Mouse (Mus musculus) liver, embryonic 12.5 days (tissue): ENCODE measurements around the gene Ankrd13b. TPM values are rescaled to one million over a fixed set of nuclear protein-coding genes. Genes with fewer than 3 reads are reported as not detected.

Experiments
- ATAC-seq: fragments of 200-750 bp; cut with Nextera tagmentation; 2 replicates; pipeline ENCODE4 v1.8.0; 2017; ENCODE audit warnings: moderate number of reproducible peaks, mild to moderate bottlenecking, moderate library complexity
- H3K27ac ChIP-seq: fragments of 300-500 bp; sonication (generic); 2 replicates; pipeline ENCODE4 v1.5.1; 2016; ENCODE audit warnings: mild to moderate bottlenecking
- H3K27me3 ChIP-seq: fragments of 300-500 bp; sonication (generic); replicated peaks from 2 replicates; pipeline ENCODE4 v1.6.1; 2016; ENCODE audit warnings: mild to moderate bottlenecking, moderate library complexity
- H3K36me3 ChIP-seq: fragments of 300-500 bp; sonication (generic); 2 replicates; pipeline ENCODE4 v1.6.1; 2016; ENCODE audit warnings: mild to moderate bottlenecking, moderate library complexity
- H3K4me1 ChIP-seq: fragments of 300-500 bp; sonication (generic); 2 replicates; pipeline ENCODE4 v1.6.1; 2016
- H3K4me2 ChIP-seq: fragments of 300-500 bp; sonication (generic); 2 replicates; pipeline ENCODE4 v1.6.1; 2016; ENCODE audit warnings: mild to moderate bottlenecking, moderate library complexity
- H3K4me3 ChIP-seq: fragments of 300-500 bp; sonication (generic); 2 replicates; pipeline ENCODE4 v1.5.1; 2016; ENCODE audit warnings: mild to moderate bottlenecking, moderate library complexity
- H3K9ac ChIP-seq: fragments of 300-500 bp; sonication (generic); 2 replicates; pipeline ENCODE4 v1.6.1; 2016; ENCODE audit warnings: mild to moderate bottlenecking, moderate library complexity
- H3K9me3 ChIP-seq: fragments of 300-500 bp; sonication (generic); replicated peaks from 2 replicates; pipeline ENCODE4 v1.6.1; 2016; ENCODE audit warnings: mild to moderate bottlenecking, moderate library complexity
- WGBS: fragments of 180-500 bp; shearing (Covaris S2); methylation state at CpG from one replicate; pipeline ENCODE4 v1.1.7; 2016; ENCODE audit not compliant: insufficient replicate concordance; 5-methylcytosine and 5-hydroxymethylcytosine counted together
- polyA plus RNA-seq: library from polyadenylated mRNA; unstranded; fragments of >200 nt; fragmentation: Nextera tagmentation; extraction: Ambion mirVana; gene quantifications from 2 replicates; pipeline ENCODE4 v1.2.1, GENCODE M21; 2016

The Ankrd13b gene
- polyA plus RNA-seq, 1 experiment from 2014 or later, result 2.1 TPM

DNA sequence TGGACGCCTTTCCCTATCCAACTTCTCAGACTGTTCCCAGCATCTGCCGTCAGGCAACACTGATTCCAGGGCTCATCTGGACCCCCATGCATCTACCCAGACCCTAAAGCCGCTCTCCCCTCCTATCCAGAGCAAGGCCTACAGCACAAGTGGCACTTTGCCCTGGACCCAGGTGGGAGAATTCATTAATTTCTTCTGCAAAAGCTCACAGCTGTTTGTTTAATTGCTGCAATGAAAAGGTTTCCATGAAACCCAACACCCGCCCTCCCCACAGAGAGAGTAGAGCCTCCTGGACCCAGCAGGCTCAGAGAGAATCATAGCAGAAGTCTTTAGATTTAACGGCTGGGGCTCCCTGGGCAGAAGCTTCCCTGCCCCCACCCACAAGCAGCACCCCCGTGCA is 4.2 kb downstream of the Ankrd13b start:
- Histone ChIP-seq H3K9ac (no peak overlapping the region), H3K4me1 (peaks cover 34% of the 10 kb centered on the region), H3K4me2 (no peak overlapping the region), H3K9me3 (no peaks in the 10 kb centered on the region), H3K27me3 (peaks cover 21% of the 10 kb centered on the region), H3K27ac (no peak overlapping the region), H3K36me3 (no peaks in the 10 kb centered on the region), H3K4me3 (no peak overlapping the region)
- 70% methylated on average over 6 of the region's 6 CpGs for WGBS
- ATAC-seq, result no peak

DNA sequence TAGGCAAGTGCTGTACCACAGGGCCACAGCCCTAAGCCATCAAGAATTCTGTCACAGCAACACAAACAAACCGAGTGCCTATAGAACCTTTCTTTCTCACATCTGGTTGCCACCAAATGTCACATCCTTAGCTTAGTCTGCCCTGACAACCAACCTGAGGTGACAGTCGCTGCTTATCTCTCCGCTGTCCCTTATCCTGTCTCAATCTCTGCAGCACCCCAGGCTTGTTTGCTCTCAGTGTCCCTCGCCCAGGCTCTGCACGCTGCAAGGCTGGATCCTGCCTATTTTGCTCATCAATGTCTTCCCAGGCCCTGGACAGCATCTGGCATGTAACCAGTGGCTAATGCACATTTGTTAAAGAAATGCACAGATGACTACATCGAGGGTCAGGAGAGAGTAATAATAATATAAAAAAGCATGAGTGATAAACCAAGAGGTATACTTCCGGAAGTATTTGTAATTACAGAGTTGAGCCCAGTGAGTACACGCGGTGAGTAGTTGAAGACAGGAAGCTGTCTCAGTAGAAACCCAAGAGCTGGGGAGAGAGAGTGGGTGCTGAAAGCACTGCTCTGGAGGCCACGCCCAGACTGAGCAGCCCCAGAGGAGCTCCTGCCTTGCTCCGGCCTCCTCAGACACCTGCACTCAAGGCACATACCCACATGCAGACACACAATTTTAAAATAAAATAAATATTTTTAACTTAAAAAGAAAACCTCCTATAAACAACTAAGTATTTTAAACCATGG is 5.8 kb downstream of the Ankrd13b start:
- Histone ChIP-seq H3K9ac (no peak overlapping the region), H3K27me3 (peaks cover 7% of the 10 kb centered on the region), H3K4me1 (peaks cover 20% of the 10 kb centered on the region), H3K4me2 (no peak overlapping the region), H3K9me3 (no peaks in the 10 kb centered on the region), H3K36me3 (no peaks in the 10 kb centered on the region), H3K27ac (no peak overlapping the region), H3K4me3 (no peak overlapping the region)
- ATAC-seq, result no peak
- 44% methylated on average over 11 of the region's 11 CpGs for WGBS

DNA sequence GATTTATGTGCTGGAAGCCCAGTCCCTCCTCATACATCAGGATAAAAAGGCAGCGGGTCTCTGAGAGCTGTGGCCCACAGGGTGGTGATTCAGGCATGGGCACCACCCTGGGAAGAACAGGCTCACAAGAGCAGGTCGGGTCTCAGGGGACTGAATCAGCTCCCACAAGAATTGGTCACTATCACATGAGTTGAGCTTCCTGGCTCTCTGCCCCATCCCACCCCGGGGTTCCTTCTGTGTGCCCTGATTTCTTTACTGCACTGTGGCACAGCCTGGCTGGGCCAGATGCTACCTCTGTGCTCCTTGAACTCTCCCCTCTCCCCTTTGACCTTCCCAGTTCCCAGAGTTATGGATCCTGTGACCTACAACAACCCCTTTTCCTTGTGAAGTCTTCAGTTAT is 6.4 kb downstream of the Ankrd13b start:
- Histone ChIP-seq H3K36me3 (no peaks in the 10 kb centered on the region), H3K4me3 (no peak overlapping the region), H3K27ac (no peak overlapping the region), H3K9ac (no peak overlapping the region), H3K4me1 (peaks cover 14% of the 10 kb centered on the region; the same call in 1 of the 2 replicates), H3K27me3 (peaks cover under 1% of the 10 kb centered on the region; the same call in 1 of the 2 replicates), H3K4me2 (no peak overlapping the region), H3K9me3 (no peaks in the 10 kb centered on the region)
- WGBS, result 43% methylated on average over 3 of the region's 3 CpGs
- no peak for ATAC-seq

DNA sequence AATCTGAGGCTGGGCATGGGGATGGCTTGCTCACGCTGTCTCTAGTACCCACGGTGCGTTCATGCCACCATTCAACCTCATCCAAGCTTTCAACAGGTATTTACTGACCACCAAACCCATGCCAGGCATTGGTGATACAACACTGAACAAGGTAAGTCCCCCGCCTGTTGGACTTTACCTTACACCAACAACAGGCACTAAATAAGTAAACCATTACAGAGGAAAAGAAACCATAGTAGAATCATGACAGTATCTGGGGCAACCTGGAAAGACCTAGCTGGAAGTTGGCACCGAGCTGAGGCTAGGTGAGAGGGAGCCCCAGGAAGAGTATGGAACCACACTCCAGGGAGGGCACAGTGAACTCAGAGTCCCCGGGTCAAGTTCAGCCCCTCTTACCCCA is 12.6 kb downstream of the Ankrd13b start:
- Histone ChIP-seq H3K4me1 (no peaks in the 10 kb centered on the region), H3K27me3 (no peaks in the 10 kb centered on the region), H3K9ac (no peak overlapping the region), H3K9me3 (no peaks in the 10 kb centered on the region), H3K4me3 (no peak overlapping the region), H3K27ac (no peak overlapping the region), H3K36me3 (peaks cover 18% of the 10 kb centered on the region; the same call in 1 of the 2 replicates), H3K4me2 (no peak overlapping the region)
- no peak for ATAC-seq
- 72% methylated on average over 6 of the region's 6 CpGs for WGBS

DNA sequence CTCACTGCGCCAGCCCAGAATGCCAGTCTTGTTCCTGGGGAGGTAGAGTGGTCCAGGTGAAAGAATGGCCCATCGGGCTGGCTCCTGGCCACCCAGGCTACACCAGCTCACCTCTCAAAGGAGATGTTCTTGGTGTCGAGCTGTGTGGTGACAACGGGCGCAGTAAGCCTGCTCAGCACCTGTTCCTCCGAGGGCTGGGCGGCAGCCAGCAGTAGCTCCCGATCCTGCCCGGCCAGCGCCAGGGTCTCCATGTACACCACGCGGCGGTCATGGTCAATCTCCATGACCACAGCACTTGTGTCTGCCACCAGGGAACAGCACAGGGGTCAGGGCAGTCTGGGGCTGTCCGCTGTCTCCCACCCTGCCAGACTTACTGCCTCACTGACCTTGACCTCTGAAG is 13.3 kb downstream of the Ankrd13b start:
- H3K9ac ChIP-seq, result no peak overlapping the region
- peaks cover 22% of the 10 kb centered on the region; the same call in 1 of the 2 replicates for H3K36me3 ChIP-seq
- H3K27ac ChIP-seq, result no peak overlapping the region
- no peaks in the 10 kb centered on the region for H3K27me3 ChIP-seq
- H3K9me3 ChIP-seq, result no peaks in the 10 kb centered on the region
- no peak overlapping the region for H3K4me3 ChIP-seq
- 94% methylated on average over 14 of the region's 14 CpGs for WGBS
- no peak for ATAC-seq
- H3K4me2 ChIP-seq, result no peak overlapping the region
- H3K4me1 ChIP-seq, result no peaks in the 10 kb centered on the region

DNA sequence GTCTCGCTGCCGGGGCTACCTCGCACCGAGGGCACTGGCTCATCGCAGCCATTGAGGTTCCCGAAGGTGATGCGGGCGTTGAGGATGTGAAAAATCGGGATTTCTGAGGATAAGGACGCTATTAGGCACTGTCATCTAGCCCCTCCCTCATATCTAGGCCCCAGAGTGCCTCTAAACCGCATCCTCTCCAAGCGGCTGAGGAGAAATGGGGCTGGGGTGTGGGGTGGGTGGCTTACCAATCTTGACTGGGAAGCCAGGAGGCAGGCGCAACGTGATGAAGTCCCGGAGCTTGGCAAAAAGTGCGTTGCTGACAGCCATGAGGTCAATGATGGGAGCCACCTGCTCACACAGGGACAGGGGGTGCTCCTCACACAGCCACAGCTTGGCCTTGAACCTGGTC is 16.7 kb downstream of the Ankrd13b start:
- Histone ChIP-seq H3K4me1 (peaks cover 3% of the 10 kb centered on the region), H3K36me3 (peaks cover 24% of the 10 kb centered on the region; the same call in 1 of the 2 replicates), H3K27ac (no peak overlapping the region), H3K27me3 (peaks cover 17% of the 10 kb centered on the region), H3K9me3 (no peaks in the 10 kb centered on the region), H3K4me2 (no peak overlapping the region), H3K4me3 (no peak overlapping the region), H3K9ac (no peak overlapping the region)
- 85% methylated on average over 16 of the region's 16 CpGs for WGBS
- ATAC-seq, result no peak

DNA sequence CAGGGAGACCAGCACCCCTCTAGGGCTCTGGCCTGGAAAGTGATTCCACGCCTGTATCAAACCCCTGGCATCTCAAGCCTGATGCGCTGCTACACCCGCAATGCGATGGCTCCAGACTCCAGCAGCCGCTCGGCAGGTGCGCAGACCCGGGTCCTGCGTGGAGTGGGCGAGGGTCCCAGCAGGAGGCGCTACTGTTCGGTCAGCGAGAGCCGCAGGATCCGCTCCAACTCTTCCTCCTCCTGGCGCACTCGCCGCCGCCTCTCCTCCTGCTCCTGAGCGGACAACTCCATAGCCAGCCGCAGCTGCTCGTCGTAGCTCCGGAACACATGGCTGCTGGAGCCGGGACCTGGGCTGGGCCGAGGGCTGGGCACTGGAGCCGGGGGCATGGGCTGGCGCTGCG is 18.1 kb downstream of the Ankrd13b start:
- H3K9ac ChIP-seq, result no peak overlapping the region
- H3K27ac ChIP-seq, result no peak overlapping the region
- peaks cover 30% of the 10 kb centered on the region for H3K27me3 ChIP-seq
- no peak for ATAC-seq
- H3K4me2 ChIP-seq, result no peak overlapping the region
- H3K9me3 ChIP-seq, result no peaks in the 10 kb centered on the region
- H3K4me3 ChIP-seq, result no peak overlapping the region
- peaks cover 24% of the 10 kb centered on the region; the same call in 1 of the 2 replicates for H3K36me3 ChIP-seq
- WGBS, result 78% methylated on average over 29 of the region's 29 CpGs
- peaks cover 14% of the 10 kb centered on the region for H3K4me1 ChIP-seq

DNA sequence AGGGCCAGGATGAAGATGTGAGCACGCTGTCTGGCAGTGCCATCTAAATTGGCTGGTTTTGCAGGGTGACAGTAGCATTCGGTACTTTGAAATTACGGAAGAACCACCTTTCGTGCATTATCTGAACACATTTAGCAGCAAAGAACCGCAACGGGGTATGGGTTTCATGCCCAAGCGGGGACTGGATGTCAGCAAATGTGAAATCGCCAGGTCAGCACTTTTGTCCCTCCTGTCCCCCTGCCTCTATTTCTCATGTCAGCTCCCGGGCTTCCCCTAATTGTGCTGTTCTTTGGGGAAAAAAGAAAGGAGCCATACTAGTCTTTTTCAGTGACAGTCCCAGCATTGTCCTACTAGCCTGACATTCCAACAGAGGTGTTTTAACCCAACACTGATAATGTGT is 21.1 kb downstream of the Ankrd13b start:
- WGBS, result 75% methylated on average over 9 of the region's 9 CpGs
- H3K27ac ChIP-seq, result no peak overlapping the region
- H3K27me3 ChIP-seq, result peaks cover 61% of the 10 kb centered on the region
- no peaks in the 10 kb centered on the region for H3K9me3 ChIP-seq
- peaks cover 20% of the 10 kb centered on the region; the same call in 1 of the 2 replicates for H3K36me3 ChIP-seq
- H3K4me2 ChIP-seq, result no peak overlapping the region
- no peak for ATAC-seq
- no peak overlapping the region for H3K9ac ChIP-seq
- no peak overlapping the region for H3K4me3 ChIP-seq
- H3K4me1 ChIP-seq, result peaks cover 14% of the 10 kb centered on the region

DNA sequence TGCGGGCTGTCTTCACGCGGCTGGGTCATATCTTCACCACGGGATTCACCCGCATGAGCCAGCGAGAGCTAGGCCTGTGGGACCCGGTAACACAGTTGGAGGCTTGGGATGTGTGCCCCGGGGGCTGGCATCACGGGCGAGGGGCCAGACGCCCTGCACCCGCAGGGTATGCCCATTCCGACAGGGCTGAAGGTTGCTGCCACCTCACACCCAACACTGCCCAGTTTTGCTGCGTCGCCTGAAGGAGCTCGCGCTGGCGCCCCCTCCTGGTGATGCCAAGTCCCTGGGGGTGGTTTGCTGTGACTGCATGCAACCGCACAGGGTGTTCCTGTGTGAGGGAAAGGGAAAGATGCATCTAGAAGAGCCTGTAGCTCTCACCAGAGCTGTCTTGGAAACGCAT is 21.7 kb downstream of the Ankrd13b start:
- Histone ChIP-seq H3K4me3 (peak overlapping the region; percentile 20; the same call in 1 of the 2 replicates), H3K9ac (no peak overlapping the region), H3K9me3 (no peaks in the 10 kb centered on the region), H3K27ac (no peak overlapping the region), H3K36me3 (peaks cover 14% of the 10 kb centered on the region; the same call in 1 of the 2 replicates), H3K4me2 (peak overlapping the region; percentile 54), H3K27me3 (peaks cover 67% of the 10 kb centered on the region), H3K4me1 (peaks cover 17% of the 10 kb centered on the region)
- no peak for ATAC-seq
- WGBS, result 12% methylated on average over 20 of the region's 20 CpGs

DNA sequence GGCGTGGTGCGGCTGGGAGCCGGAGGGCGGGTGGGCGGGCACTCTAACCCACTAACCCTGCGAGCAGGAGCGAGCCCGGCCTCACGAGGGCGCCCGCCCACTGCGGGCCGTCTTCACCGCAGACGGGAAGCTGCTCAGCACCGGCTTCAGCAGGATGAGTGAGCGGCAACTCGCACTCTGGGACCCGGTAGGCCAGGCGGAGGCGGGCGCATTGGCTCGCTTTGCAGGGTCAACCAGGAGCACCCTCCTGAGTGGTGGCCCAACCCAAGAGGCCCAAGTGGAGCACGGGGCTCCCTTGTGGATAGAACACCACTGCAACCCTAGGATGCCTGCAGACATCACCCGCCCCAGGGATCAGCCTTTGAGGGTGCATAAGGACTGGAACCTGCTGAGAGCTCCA is 22.3 kb downstream of the Ankrd13b start:
- Histone ChIP-seq H3K36me3 (peaks cover 8% of the 10 kb centered on the region; the same call in 1 of the 2 replicates), H3K27ac (no peak overlapping the region), H3K4me1 (peaks cover 23% of the 10 kb centered on the region), H3K27me3 (peaks cover 73% of the 10 kb centered on the region), H3K4me2 (peak overlapping the region; percentile 54), H3K9ac (no peak overlapping the region), H3K9me3 (no peaks in the 10 kb centered on the region), H3K4me3 (peak overlapping the region; percentile 20; the same call in 1 of the 2 replicates)
- WGBS, result 4% methylated on average over 25 of the region's 25 CpGs
- ATAC-seq, result peak; percentile 53

DNA sequence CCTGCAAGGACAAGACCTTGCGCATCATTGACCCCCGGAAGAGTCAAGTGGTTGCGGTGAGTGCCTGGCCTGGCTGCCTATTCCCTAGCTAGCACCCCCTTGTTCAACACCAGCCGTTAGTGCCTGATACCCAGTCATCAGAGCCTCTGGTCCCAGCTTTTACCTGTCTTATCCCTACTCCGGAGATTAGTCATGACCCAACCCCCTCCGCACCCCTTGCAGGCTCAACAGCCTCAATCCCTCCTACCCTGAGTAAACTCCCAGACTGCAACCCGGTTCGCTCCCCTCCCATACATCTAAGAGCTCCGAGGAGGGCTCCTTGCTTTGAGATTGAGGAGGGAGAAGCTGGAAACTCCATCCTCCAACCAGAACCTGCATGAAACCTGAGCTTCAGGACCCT is 22.9 kb downstream of the Ankrd13b start:
- H3K27ac ChIP-seq, result no peak overlapping the region
- H3K4me1 ChIP-seq, result peaks cover 28% of the 10 kb centered on the region
- H3K4me2 ChIP-seq, result peak overlapping the region; percentile 54
- H3K9me3 ChIP-seq, result no peaks in the 10 kb centered on the region
- WGBS, result 33% methylated on average over 9 of the region's 9 CpGs
- H3K36me3 ChIP-seq, result peaks cover 5% of the 10 kb centered on the region; the same call in 1 of the 2 replicates
- peaks cover 79% of the 10 kb centered on the region for H3K27me3 ChIP-seq
- no peak overlapping the region for H3K9ac ChIP-seq
- ATAC-seq, result no peak
- no peak overlapping the region for H3K4me3 ChIP-seq

DNA sequence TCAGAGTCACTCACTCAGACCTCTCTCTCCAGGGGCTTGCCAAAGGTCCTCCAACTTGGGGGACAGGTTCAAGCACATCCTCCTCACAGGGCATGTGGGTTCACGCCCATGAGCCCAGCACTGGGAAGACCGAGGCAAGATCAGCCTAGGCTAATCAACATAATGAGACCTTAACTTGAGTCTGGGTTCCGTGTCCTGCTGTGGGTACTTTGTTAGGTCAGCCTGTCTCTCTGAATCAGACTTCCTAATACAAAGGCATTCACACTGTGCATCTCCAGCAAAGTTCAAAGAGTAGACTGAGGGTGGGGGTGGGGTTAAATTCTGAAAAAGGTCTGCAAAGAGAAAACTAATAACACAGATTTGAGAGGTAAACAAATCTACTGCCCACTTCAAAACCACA is 24.4 kb downstream of the Ankrd13b start:
- WGBS, result 58% methylated on average over 3 of the region's 3 CpGs
- Histone ChIP-seq H3K27ac (no peak overlapping the region), H3K9me3 (no peaks in the 10 kb centered on the region), H3K36me3 (no peaks in the 10 kb centered on the region), H3K4me3 (no peak overlapping the region), H3K9ac (no peak overlapping the region), H3K27me3 (peaks cover 93% of the 10 kb centered on the region), H3K4me2 (no peak overlapping the region), H3K4me1 (peaks cover 28% of the 10 kb centered on the region)
- ATAC-seq, result no peak
